Mouse (Mus musculus): ENCODE data around the gene Znhit1. TPM values are rescaled to one million over a fixed set of nuclear protein-coding genes. Genes with fewer than 3 reads are reported as not detected.
A peak's percentile ranks its signal among the peaks of the same experiment; 100 is the strongest.

Znhit1 gene
- total and polyA plus RNA-seq, 2 experiments from 2014 or later: 45.6 to 77.0 TPM

DNA sequence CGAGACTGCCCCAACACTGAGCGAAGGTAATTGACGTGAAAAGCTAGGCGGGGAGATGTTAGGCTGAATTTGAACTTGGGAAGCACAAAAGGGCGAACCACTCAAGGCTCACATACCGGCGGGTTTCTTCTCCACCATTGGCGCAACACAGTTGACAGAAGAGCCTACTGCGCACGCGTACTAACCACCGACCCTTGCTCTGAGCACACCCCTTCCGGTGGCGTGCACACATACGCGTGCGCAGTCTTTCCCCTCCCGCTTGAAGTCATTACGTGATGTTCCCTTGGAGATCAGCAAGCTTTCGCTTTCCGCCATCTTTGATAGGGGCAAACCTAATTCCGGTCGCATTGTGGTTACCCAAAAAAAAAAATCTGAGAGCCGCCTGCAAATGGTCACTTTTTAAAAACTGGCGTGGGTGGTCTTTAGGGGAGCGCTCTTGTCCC, 1.1 kb downstream of the Znhit1 start, which contains the start of gene Plod3:
TSS of gene Plod3 (plus strand) at position 325 of the 443 bp plus-strand sequence.
- peak within 1 kb of the TSS; percentile 86 for H3K9ac ChIP-seq (replicated peaks; ENCODE audit: low read depth, low read length)
- under 1% methylated on average over 26 of the region's 26 CpGs for WGBS
- peak within 1 kb of the TSS; percentile 89 for H3K4me3 ChIP-seq (ENCODE audit: low read depth, low read length)

DNA sequence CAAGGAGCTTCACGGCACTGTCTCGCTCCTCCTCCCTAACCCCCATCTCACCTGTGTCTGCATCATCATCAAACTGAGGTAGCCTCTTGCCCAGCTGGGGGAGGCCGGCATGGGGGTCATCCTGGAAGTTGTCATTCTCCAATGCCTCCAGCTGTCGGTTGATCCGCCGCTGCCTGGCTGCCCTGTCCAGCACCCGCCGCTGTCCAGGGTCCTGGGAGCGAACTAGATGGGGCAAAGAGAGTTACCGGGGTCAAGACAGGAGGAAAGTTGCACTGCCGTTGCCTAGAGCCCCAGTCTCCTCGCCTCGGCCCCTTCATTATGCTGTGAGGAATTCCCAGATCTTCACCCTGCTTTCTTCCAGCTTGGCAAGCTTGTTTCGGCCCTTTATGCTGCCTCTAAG, 3.0 kb downstream of the Znhit1 start:
- Histone ChIP-seq H3K27me3 (ENCODE audit: control insufficient read depth, insufficient read depth, low read length) (no peaks in the 10 kb centered on the region), H3K4me2 (ENCODE audit: low read depth, low read length) (no peak overlapping the region), H3K27ac (ENCODE audit: low read depth) (no peak overlapping the region), H3K9me3 (replicated peaks; ENCODE audit: control insufficient read depth, low read length) (no peaks in the 10 kb centered on the region), H3K4me1 (ENCODE audit: control insufficient read depth, insufficient read depth) (peaks cover 10% of the 10 kb centered on the region; the same call in 1 of the 2 replicates), H3K9ac (replicated peaks; ENCODE audit: low read depth, low read length) (no peak overlapping the region), H3K36me3 (replicated peaks; ENCODE audit: control insufficient read depth, insufficient read depth, low read length) (peaks cover 28% of the 10 kb centered on the region), H3K4me3 (ENCODE audit: low read depth, low read length) (no peak overlapping the region)
- WGBS: 46% methylated on average over 14 of the region's 14 CpGs
- TF ChIP-seq CTCF (IDR thresholded peaks at IDR 0.05; ENCODE audit: low read depth): no peak
- ATAC-seq (ENCODE audit: insufficient read depth, low read depth) (no peak), DNase-seq (ENCODE audit: low spot score) (no peak)

More for the DNA sequence above, 1.1 kb downstream of the Znhit1 start, which contains the start of gene Plod3:
- TF ChIP-seq EP300 (IDR thresholded peaks at IDR 0.05; ENCODE audit: low read depth): no peak
- no peak; the same call in 1 of the 2 replicates for TF ChIP-seq CTCF (IDR thresholded peaks at IDR 0.05; ENCODE audit: low read depth)
- Histone ChIP-seq H3K4me2 (ENCODE audit: low read depth, low read length) (peak within 1 kb of the TSS; percentile 94), H3K4me1 (ENCODE audit: control insufficient read depth, insufficient read depth) (peaks cover 10% of the 10 kb centered on the region; the same call in 1 of the 2 replicates), H3K27me3 (ENCODE audit: control insufficient read depth, insufficient read depth, low read length) (no peaks in the 10 kb centered on the region), H3K27ac (ENCODE audit: low read depth) (peak within 1 kb of the TSS; percentile 87), H3K9me3 (replicated peaks; ENCODE audit: control insufficient read depth, low read length) (no peaks in the 10 kb centered on the region), H3K36me3 (replicated peaks; ENCODE audit: control insufficient read depth, insufficient read depth, low read length) (peaks cover 37% of the 10 kb centered on the region)
- ATAC-seq (ENCODE audit: insufficient read depth, low read depth) (peak; percentile 95), DNase-seq (ENCODE audit: low spot score) (peak; percentile 100)

DNA sequence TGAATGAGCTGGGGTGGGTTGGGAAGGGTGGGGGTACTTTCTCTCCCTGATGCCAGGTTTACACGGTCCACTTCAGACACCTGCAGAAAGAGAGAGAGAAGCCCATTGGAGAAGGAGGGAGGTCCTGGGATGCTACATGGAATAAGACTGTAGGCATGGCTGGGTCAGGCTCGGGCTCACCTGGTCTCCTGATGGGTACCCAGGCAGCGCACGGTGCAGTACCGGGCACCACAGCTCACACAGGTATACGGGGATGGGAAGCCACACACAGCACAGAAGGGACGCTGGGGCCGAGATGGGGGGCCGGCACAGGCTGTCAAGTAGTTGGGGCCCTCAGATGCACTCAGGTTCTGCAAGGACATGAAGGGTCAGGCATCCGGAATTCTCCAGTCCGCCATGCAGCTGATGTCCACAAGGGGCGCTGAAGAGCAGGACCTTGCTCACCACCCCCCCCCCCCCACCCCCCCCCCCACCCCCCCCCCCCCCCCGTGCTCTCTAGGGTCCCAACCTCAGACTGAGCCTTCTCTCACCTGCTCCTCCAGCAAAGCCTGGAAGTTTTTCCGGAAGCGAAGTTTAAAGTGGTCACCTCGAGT, 5.4 kb downstream of the Znhit1 start:
- peak; percentile 36 for DNase-seq (ENCODE audit: low spot score)
- H3K4me2 ChIP-seq (ENCODE audit: low read depth, low read length): no peak overlapping the region
- peaks cover 5% of the 10 kb centered on the region; the same call in 1 of the 2 replicates for H3K4me1 ChIP-seq (ENCODE audit: control insufficient read depth, insufficient read depth)
- WGBS: 42% methylated on average over 13 of the region's 16 CpGs
- no peak overlapping the region for H3K4me3 ChIP-seq (ENCODE audit: low read depth, low read length)
- TF ChIP-seq EP300 (IDR thresholded peaks at IDR 0.05; ENCODE audit: low read depth) (no peak), CTCF (IDR thresholded peaks at IDR 0.05; ENCODE audit: low read depth) (peak; percentile 51)
- no peaks in the 10 kb centered on the region for H3K9me3 ChIP-seq (replicated peaks; ENCODE audit: control insufficient read depth, low read length)
- H3K27ac ChIP-seq (ENCODE audit: low read depth): no peak overlapping the region
- no peak overlapping the region for H3K9ac ChIP-seq (replicated peaks; ENCODE audit: low read depth, low read length)
- ATAC-seq (ENCODE audit: insufficient read depth, low read depth): no peak
- H3K27me3 ChIP-seq (ENCODE audit: control insufficient read depth, insufficient read depth, low read length): no peaks in the 10 kb centered on the region
- peaks cover 24% of the 10 kb centered on the region for H3K36me3 ChIP-seq (replicated peaks; ENCODE audit: control insufficient read depth, insufficient read depth, low read length)

DNA sequence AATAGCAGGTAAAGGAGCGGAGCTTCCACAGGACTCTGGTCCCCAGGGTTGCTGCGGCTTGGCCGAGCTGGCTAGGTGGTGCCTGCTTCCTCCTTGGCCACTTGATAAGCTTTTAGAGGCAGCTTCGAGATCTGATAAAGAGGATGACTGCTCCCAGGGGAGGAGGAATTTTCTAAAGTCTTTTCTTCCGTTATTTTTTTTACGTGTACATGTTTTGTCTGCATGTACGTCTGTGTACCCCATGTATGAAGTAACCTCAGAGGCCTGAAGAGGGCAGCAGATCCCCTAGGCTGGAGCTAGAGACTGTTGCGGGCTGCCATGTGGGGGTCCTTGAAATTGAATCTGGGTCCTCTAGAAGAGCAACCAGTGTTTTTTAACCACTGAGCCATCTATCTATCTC, 6.8 kb downstream of the Znhit1 start:
- Histone ChIP-seq H3K9me3 (replicated peaks; ENCODE audit: control insufficient read depth, low read length) (no peaks in the 10 kb centered on the region), H3K27me3 (ENCODE audit: control insufficient read depth, insufficient read depth, low read length) (no peaks in the 10 kb centered on the region), H3K27ac (ENCODE audit: low read depth) (no peak overlapping the region), H3K9ac (replicated peaks; ENCODE audit: low read depth, low read length) (no peak overlapping the region), H3K4me3 (ENCODE audit: low read depth, low read length) (no peak overlapping the region), H3K36me3 (replicated peaks; ENCODE audit: control insufficient read depth, insufficient read depth, low read length) (peaks cover 24% of the 10 kb centered on the region), H3K4me2 (ENCODE audit: low read depth, low read length) (no peak overlapping the region), H3K4me1 (ENCODE audit: control insufficient read depth, insufficient read depth) (0 out of 2 replicates have a peak, but pooled peaks cover under 1% of the 10 kb centered on the region)
- DNase-seq (ENCODE audit: low spot score) (no peak), ATAC-seq (ENCODE audit: insufficient read depth, low read depth) (no peak)
- TF ChIP-seq EP300 (IDR thresholded peaks at IDR 0.05; ENCODE audit: low read depth) (no peak), CTCF (IDR thresholded peaks at IDR 0.05; ENCODE audit: low read depth) (no peak)
- 79% methylated on average over 8 of the region's 8 CpGs for WGBS

DNA sequence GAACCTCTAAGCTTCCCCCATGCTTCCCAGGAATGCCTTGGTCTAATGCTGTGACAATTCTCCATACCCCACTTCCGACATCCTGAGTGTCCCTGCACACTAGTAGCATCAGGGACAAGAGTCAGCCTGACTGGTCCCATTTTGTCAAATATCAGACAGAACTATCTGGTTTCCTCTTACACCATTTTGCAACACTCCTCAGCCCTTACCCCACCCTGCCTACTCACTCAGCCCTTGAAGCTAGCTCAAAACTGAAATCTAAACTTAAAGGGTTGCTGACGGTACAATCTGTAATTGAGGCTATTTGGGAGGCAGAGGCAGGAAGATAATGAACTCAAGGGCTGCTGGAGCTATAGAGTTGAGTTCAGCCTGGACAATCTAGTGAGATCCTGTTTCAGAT, 8.1 kb downstream of the Znhit1 start:
- H3K4me3 ChIP-seq (ENCODE audit: low read depth, low read length): no peak overlapping the region
- no peaks in the 10 kb centered on the region for H3K9me3 ChIP-seq (replicated peaks; ENCODE audit: control insufficient read depth, low read length)
- H3K27ac ChIP-seq (ENCODE audit: low read depth): no peak overlapping the region
- H3K4me1 ChIP-seq (ENCODE audit: control insufficient read depth, insufficient read depth): no peaks in the 10 kb centered on the region
- WGBS: 76% methylated on average over 2 of the region's 2 CpGs
- no peak for ATAC-seq (ENCODE audit: insufficient read depth, low read depth)
- no peak for DNase-seq (ENCODE audit: low spot score)
- TF ChIP-seq CTCF (IDR thresholded peaks at IDR 0.05; ENCODE audit: low read depth) (no peak), EP300 (IDR thresholded peaks at IDR 0.05; ENCODE audit: low read depth) (no peak)
- H3K27me3 ChIP-seq (ENCODE audit: control insufficient read depth, insufficient read depth, low read length): no peaks in the 10 kb centered on the region
- H3K4me2 ChIP-seq (ENCODE audit: low read depth, low read length): no peak overlapping the region
- peaks cover 24% of the 10 kb centered on the region for H3K36me3 ChIP-seq (replicated peaks; ENCODE audit: control insufficient read depth, insufficient read depth, low read length)
- no peak overlapping the region for H3K9ac ChIP-seq (replicated peaks; ENCODE audit: low read depth, low read length)

DNA sequence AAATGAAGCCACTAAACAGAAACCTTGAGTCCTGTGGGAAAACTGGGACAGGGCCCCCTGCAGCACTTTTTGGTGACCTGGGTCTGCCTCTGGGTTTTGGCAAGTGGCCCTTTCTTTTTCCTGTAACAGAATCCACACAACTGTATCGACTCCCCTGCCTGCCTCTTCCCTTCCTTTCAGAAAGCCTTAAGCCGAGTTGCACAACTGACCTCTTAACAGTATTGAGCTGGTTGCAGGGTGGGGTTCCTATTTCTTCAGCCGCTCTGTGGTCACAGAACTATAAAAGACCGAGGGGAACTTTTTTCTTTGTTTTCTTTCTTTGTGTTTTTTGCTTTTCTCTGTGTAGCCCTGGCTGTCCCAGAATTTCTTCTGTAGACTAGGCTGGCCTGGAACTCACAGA, 10.1 kb downstream of the Znhit1 start:
- H3K4me2 ChIP-seq (ENCODE audit: low read depth, low read length): no peak overlapping the region
- no peak overlapping the region for H3K9ac ChIP-seq (replicated peaks; ENCODE audit: low read depth, low read length)
- H3K36me3 ChIP-seq (replicated peaks; ENCODE audit: control insufficient read depth, insufficient read depth, low read length): peaks cover 16% of the 10 kb centered on the region
- H3K4me1 ChIP-seq (ENCODE audit: control insufficient read depth, insufficient read depth): no peaks in the 10 kb centered on the region
- WGBS: 57% methylated on average over 4 of the region's 4 CpGs
- TF ChIP-seq EP300 (IDR thresholded peaks at IDR 0.05; ENCODE audit: low read depth) (no peak), CTCF (IDR thresholded peaks at IDR 0.05; ENCODE audit: low read depth) (no peak)
- H3K27ac ChIP-seq (ENCODE audit: low read depth): no peak overlapping the region
- no peaks in the 10 kb centered on the region for H3K9me3 ChIP-seq (replicated peaks; ENCODE audit: control insufficient read depth, low read length)
- DNase-seq (ENCODE audit: low spot score): no peak
- ATAC-seq (ENCODE audit: insufficient read depth, low read depth): no peak
- no peaks in the 10 kb centered on the region for H3K27me3 ChIP-seq (ENCODE audit: control insufficient read depth, insufficient read depth, low read length)
- no peak overlapping the region for H3K4me3 ChIP-seq (ENCODE audit: low read depth, low read length)

Data from heart, postnatal 0 days (tissue).